27 mouse cellular contexts compared by ENCODE assay signal in genomic region chr7:126440134-126440533, GRCm38 (mm10). TPM values are rescaled to one million over a fixed set of nuclear protein-coding genes. Genes with fewer than 3 reads are reported as not detected.
A peak's percentile ranks its signal among the peaks of the same experiment; 100 is the strongest.
DNase-seq lines count a peak whose midpoint lies in the region; TF ChIP-seq lines count a peak whose summit lies in the region.
"Had no signal": no experiment of that assay in that cellular context is flagged by ENCODE, and none has a peak within 500 bp of the region (broad histone marks: within the 10 kb centered on the region; RNA-seq: fewer than 3 reads in every experiment).

No protein-coding gene starts in this region.

- intact Hi-C loops in gastrocnemius, postnatal 36 days (cut with DNase I), result no loop called here
- intact Hi-C loops in left cerebral cortex, postnatal 4 days (cut with DNase I), result no loop called here

- no peak for TF ChIP-seq POLR2A in brain, embryonic 14.5 days (IDR thresholded peaks at IDR 0.05; ENCODE audit: borderline replicate concordance, extremely low read depth, insufficient read depth, insufficient read length, poor library complexity, severe bottlenecking)

- DNase-seq in gastrocnemius, postnatal 10 days, result peak; percentile 30
- no peak for DNase-seq in gastrocnemius, postnatal 36 days
- peak; percentile 31 for DNase-seq in left cerebral cortex, postnatal 4 days
- DNase-seq in left cerebral cortex, adult 11 months (ENCODE audit: low spot score), result no peak
- DNase-seq in MN1 (ENCODE audit: low spot score), result peak; percentile 16
- DNase-seq in brain, embryonic 14.5 days (ENCODE audit: low read depth), result peak; percentile 17
- DNase-seq in testis, postnatal 10 days (ENCODE audit: low spot score), result no peak
- DNase-seq: adrenal gland, adult 2 months; B cell, adult 2 months; cerebellum, adult 8-10 months; cerebellum, postnatal 25 days; forebrain, postnatal 0 days; heart, postnatal 10 days; kidney, adult 2 months; kidney, postnatal 36 days; lung, embryonic 14.5 days; lung, postnatal 14 days; thymus, postnatal 14 days had no signal

- no peak for TF ChIP-seq CTCF in brain, embryonic 14.5 days (IDR thresholded peaks at IDR 0.05; ENCODE audit: borderline replicate concordance, extremely low read depth, insufficient read depth, insufficient read length)

RNA-seq across cellular contexts. Expression of gene Rabep2, which starts 11.6 kb away (rescaled TPM):
- 10 to 100 TPM; 11.4 to 15.2 TPM for total RNA-seq in gastrocnemius, postnatal 10 days (2021)
- total RNA-seq in gastrocnemius, postnatal 36 days (2021), result 10 to 100 TPM; 13.8 to 14.0 TPM
- 10 to 100 TPM; 18.6 to 19.9 TPM for total RNA-seq in left cerebral cortex, postnatal 4 days (2021)
- polyA plus RNA-seq in brain, embryonic 14.5 days (2012; rRNA removed), result 22.1 and 25.2 TPM in 2 replicates

RNA-seq across cellular contexts. Expression of gene Atp2a1, which starts 22.8 kb away (rescaled TPM):
- over 10,000 TPM; 11,325 to 12,607 TPM for total RNA-seq in gastrocnemius, postnatal 10 days (2021)
- total RNA-seq in gastrocnemius, postnatal 36 days (2021), result over 10,000 TPM; 23,125 to 24,213 TPM
- total RNA-seq in left cerebral cortex, postnatal 4 days (2021), result under 1 TPM in 1 of 2 experiments, not detected in 1; 0.12 TPM
- polyA plus RNA-seq in brain, embryonic 14.5 days (2012; rRNA removed), result 1.3 and 1.6 TPM in 2 replicates
- total RNA-seq: adrenal gland, adult 2 months had no signal
- polyA plus RNA-seq: adrenal gland, adult 2 months; forebrain, embryonic 11.5 days; lung, embryonic 14.5 days had no signal

RNA-seq across cellular contexts. Expression of gene Cd19, which starts 25.4 kb away (rescaled TPM):
- under 1 TPM; 0.35 to 0.72 TPM for total RNA-seq in gastrocnemius, postnatal 10 days (2021)
- not detected for total RNA-seq in gastrocnemius, postnatal 36 days (2021)
- under 1 TPM; 0.16 to 0.32 TPM for total RNA-seq in left cerebral cortex, postnatal 4 days (2021)
- 0.05 and 0.06 TPM in 2 replicates for polyA plus RNA-seq in brain, embryonic 14.5 days (2012; rRNA removed)
- total RNA-seq: layer of hippocampus, adult 2 months; layer of hippocampus, postnatal 14 days; left cerebral cortex, adult 8-10 months; left cerebral cortex, postnatal 36 days had no signal
- polyA plus RNA-seq: embryonic facial prominence, embryonic 12.5 days; forebrain, embryonic 11.5 days; forebrain, postnatal 0 days; heart, embryonic 11.5 days; hindbrain, embryonic 10.5 days; intestine, embryonic 15.5 days; lung, embryonic 14.5 days had no signal

RNA-seq across cellular contexts. Expression of gene Sh2b1, which starts 35.1 kb away (rescaled TPM):
- 10 to 100 TPM; 52.0 to 53.7 TPM for total RNA-seq in gastrocnemius, postnatal 10 days (2021)
- total RNA-seq in gastrocnemius, postnatal 36 days (2021), result 10 to 100 TPM; 36.8 to 43.4 TPM
- total RNA-seq in left cerebral cortex, postnatal 4 days (2021), result 10 to 100 TPM; 72.5 to 77.7 TPM
- polyA plus RNA-seq in brain, embryonic 14.5 days (2012; rRNA removed), result 83.6 and 86.4 TPM in 2 replicates

RNA-seq across cellular contexts. Expression of gene Nfatc2ip, which starts 43.6 kb away (rescaled TPM):
- total RNA-seq in gastrocnemius, postnatal 10 days (2021), result 1 to 10 TPM; 3.1 to 3.2 TPM
- total RNA-seq in gastrocnemius, postnatal 36 days (2021), result 1 to 10 TPM; 2.2 to 3.5 TPM
- 10 to 100 TPM in 1 of 2 experiments, 1 to 10 TPM in 1; 8.4 to 10.4 TPM for total RNA-seq in left cerebral cortex, postnatal 4 days (2021)
- 11.0 and 15.7 TPM in 2 replicates for polyA plus RNA-seq in brain, embryonic 14.5 days (2012; rRNA removed)

Comparison
In these comparisons a context has a peak if more than half of its experiments do, and no peak if none do; other contexts are left out.
1. DNase-seq: peak in gastrocnemius, postnatal 10 days (single experiment), left cerebral cortex, postnatal 4 days (single experiment), MN1 (single experiment) and brain, embryonic 14.5 days (single experiment); none in gastrocnemius, postnatal 36 days (0 of 2), left cerebral cortex, adult 11 months (single experiment) and testis, postnatal 10 days (single experiment).
2. RNA of gene Atp2a1, which starts 22.8 kb away (total RNA-seq): 23,125 to 24,213 TPM in gastrocnemius, postnatal 36 days and 11,325 to 12,607 TPM in gastrocnemius, postnatal 10 days; 0.12 TPM in left cerebral cortex, postnatal 4 days; every median in the first group is over 1,000 times any median in the second.